Mouse (Mus musculus) T-cell, adult 2 months (primary cell): ENCODE data around the gene Vkorc1.
"Not testable (repeated sequence)": the region's sequence is repeated elsewhere in the genome, so short reads cannot be mapped to it uniquely, and the experiment has no call there.

Experiments
- DNase-seq: peaks from one replicate; pipeline ENCODE4 v3.0.0; 2022; ENCODE audit warnings: low spot score

The Vkorc1 gene

DNA sequence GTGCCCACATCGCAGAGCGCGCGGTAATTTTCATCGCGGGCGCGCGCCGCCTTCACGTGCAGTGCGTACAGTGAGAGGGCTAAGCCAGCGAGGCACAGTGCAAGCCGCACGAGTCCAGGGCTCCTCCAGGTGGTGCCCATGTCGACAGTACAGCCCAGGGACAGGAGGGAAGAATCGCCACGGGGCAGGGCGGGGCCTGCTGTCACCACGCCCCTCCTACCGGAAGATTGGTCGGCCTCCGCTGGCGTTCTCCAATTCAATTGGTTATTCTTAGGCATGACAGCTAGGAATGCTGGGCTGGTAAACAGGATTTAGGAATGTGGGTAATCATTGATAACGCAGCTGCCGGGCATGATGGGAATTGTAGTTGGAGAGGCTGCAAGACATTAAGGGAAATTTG lies at the start of gene Vkorc1, which contains the start of gene Gm21974:
Vkorc1 (minus strand) TSS at position 176 of the 400 bp plus-strand sequence.
Gm21974 (minus strand) TSS at position 13 of the 400 bp plus-strand sequence.
- peak; percentile 87 for DNase-seq

- no peak for DNase-seq
Measured at GRCm38 (mm10) chr7:127944614-127945013, 49.2 kb upstream of the Vkorc1 start.

DNA sequence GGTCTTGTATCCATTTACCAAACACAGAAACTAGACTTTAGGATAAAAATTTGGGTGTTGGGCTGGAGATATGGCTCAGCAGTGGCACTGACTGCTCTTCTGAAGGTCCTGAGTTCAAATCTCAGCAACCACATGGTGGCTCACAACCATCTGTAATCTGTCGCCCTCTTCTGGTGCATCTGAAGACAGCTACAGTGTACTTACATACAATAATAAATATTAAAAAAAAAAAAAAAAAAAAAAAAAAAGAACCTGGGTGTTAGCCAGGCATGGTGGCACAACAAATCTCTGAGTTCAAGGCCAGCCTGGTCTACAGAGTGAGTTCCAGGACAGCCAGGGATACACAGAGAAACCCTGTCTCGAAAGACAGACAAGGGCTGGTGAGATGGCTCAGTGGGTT lies 46.7 kb upstream of the Vkorc1 start:
- DNase-seq, result not testable (repeated sequence)

GRCm38 (mm10) chr7:127936216-127936884 lies 40.9 kb upstream of the Vkorc1 start:
- no peak for DNase-seq

DNA sequence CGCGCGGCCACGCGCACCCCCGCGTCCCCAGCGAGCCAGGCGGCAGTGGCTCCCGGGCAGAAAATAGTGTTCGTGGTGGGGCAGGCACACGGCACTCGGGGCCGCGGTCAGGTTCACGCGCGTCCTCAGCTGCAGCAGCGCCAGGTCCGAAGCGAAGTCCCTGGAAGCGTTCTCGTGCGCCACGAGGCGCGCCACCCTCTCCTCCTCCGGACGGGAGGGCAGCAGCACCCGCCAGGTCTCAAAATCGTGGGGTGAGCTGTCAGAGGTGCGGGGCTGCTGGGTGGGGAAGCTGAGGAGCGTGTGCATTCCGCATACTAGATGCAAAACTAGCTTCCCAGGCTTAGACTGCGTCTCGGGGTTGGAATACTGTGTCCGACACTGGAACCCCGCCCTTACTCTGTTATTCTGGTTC lies 40.3 kb upstream of the Vkorc1 start:
- DNase-seq, result no peak

DNA sequence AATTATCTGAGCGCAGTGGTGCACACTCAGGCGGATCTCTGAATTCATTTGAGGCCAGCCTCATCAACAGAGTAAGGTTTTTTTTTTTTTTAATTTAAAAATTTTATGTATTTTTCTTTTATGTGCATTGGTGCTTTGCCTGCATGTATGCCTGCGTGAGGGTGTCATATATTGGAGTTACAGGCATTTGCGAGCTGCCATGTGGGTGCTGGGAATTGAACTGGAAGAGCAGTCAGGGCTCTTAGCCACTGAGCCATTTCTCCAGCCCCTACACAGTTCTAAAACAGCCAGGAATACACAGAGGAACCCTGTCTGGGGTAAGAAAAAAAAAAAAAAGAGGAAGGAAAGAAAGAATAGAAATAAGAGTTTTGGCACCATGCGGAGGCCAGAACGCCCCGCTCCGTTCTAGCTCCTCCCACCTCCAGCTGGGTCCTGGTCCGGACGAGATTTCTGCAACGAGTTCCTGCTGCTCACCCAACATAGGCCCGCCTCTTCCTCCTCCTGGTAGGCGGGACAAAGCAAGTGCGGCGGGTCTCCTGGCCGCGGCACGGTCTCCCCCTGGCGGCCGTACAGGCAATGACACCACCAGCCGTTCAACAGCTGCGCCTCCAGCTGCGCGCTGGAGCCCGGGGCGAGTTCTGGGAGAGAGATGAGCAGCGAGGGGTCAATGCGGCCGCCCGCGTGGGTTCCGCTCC lies 39.8 kb upstream of the Vkorc1 start:
- DNase-seq, result peak; percentile 95

GRCm38 (mm10) chr7:127934075-127934474 lies 38.7 kb upstream of the Vkorc1 start:
- no peak for DNase-seq

DNA sequence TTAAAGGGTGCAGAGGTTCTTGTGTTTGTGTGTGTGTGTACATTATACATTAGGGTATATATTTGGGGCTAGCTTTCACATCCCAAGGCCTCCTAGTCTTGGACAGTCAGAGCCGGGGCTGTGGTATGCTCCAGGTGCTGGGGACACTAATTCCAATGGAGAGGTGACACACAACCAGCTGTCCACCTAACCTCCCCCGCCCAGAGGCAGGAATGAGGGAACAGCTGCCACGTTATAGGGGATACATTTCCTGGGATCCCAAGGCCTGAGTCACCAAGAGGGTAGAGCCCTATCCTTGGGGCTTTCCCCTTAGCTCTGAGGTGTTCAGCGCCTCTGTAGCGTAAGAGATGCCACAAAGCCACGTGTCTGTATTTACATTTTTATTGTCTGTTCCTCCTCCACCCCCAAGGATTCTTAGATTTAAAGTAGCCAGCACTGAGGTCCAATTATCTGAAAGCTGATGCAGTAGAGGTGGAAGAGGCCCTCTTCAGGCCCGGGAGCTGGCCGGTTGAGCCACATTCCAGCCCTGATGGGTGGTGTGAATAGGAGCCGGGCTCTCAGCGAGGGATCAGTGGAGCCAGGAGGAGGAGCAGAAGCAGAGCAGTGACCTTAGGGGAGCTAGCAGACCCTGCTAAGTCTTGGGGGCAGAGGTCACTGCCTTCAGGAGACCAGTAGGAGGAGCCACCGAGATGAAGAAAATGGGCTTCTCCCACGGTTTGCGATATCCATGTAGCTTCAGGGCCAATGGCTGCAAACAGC lies 37.0 kb upstream of the Vkorc1 start:
- DNase-seq, result no peak

DNA sequence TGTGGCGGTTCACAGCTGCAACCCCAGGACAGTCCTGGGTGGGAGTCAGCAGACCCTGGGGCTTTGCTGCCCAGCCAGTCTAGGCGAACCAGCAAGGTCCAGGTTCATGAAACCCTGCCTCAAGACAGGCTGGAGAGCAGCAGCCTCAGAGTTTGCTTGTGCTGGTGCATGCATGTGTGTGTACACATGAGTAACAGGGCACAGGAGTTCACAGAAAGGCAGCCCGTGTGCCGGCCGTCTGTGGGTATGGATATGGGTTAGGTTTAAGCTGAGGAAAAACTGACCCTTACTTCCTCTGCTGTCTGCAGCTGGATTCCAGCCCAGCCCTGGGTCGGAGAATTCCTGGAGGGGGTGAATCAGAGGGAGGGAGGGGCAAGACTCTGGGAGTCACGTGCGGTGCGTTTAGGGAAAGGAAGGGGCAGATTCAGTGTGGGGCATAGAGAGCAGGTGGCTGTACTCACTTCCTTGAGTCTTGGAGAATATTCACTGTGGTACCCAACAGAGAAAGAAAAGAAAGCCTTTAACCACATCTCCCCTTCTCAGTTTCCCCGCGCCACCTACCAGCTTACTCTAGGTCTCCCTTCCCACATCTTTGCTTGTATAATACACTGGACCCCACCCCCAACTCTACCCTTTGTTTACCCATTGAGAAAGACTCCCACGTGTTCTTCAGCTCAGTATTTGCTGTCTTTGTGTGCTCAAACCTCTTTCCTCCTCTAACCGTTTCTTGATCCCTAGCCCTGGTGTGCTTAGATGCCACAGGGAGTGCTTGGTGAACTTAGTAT lies 36.1 kb upstream of the Vkorc1 start:
- DNase-seq, result no peak

GRCm38 (mm10) chr7:127930636-127931035 lies 35.2 kb upstream of the Vkorc1 start:
- no peak for DNase-seq

GRCm38 (mm10) chr7:127929923-127930322 lies 34.5 kb upstream of the Vkorc1 start, which contains the start of gene Prss8:
TSS of gene Prss8 (minus strand) at chr7:127930104.
- no peak for DNase-seq

- no peak for DNase-seq
Measured at GRCm38 (mm10) chr7:127928596-127928995, 33.2 kb upstream of the Vkorc1 start.

DNA sequence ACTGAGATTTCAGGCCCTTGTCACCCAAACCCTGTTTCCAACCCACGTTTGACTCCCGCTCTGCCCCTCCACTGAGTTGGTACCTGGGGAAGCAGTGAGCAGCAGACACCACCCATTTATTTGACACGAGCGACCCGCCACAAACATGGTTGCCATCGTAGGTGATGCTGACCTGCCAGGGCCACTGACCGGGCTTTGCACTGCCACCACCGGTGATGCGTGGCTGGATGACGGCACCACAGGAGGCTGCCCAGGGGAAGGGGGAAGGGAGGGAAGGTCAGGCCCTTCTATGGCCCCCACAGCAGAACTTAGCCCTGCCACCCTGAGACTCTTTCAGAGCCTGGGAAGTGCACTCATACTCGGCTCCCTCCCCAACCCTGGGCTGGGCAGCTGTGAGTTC lies 32.3 kb upstream of the Vkorc1 start:
- no peak for DNase-seq

DNA sequence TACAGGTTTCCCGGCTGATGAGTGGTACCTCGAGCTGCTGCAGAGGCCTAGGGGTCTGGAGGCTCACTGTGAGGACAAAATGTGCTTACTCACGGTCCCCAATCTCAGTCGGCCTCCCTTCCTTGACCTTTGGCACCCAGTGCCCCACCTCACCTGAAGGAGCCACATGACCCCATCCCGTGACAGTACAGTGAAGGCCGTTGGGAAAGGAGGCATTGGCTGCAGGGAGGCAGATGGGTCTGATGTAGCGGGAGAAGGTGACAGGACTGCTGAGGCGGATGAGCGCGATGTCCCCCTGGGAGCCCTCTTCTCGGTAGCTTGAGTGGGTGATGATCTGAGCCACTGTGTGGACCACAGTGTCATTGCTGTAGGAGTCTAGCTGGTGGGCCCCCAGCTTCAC lies 31.4 kb upstream of the Vkorc1 start:
- DNase-seq, result no peak

DNA sequence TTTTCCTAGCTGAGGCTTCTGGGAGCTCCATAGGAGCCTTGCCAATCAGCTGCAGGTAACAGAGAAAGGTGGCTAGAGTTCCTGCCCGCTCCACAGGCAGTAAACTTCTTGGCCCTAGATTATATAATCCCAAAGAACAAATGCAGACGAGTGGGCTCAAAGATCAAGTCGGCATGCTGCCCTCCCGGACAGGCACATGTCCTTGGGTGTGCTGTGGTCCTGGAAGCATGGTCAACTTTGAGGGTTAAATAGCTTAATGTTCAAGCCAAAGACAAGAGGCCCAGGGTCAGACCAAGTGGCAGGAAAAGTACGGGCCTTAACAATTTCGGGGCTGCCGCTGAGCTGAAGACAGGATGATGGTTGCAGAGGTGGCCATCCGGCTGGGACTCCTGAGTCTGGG lies 30.6 kb upstream of the Vkorc1 start:
- DNase-seq, result no peak

DNA sequence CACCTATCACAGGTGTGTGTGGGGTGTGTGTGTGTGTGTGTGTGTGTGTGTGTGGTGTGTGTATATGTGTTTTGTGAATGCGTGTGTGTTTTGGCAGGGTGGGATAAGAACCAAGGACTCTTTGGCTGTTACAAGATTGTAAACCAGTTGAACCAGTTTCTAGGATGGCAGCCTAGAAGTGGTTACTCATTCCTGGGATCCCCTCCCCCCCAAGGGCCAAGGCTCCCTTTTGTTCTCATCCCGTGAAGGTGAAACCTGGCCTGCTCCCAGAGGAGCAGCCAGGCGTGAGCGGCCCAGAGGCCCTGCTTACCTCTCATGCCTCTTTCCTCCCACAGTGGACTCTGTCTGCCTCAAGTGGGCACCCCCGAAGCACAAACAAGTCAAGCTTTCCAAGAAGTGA lies 29.8 kb upstream of the Vkorc1 start:
- no peak for DNase-seq

DNA sequence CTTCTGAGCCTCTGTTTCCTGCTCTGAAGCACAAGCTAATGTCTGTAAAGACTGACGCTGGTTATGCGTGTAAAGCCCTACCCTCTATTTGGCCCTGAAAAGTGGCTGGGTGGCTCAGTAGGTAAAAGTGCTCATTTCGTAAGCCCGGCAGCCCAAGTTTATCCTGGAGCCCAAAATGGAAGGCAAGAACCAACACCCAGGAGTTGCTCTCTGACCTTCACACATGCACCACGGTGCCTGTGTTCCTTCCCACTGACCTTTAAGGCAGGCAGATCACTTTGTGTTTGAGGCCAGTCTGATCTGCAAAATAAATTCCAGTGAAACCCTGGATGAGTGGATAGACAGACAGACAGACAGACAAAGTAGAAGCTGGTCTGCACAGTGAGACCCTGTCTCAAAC lies 28.3 kb upstream of the Vkorc1 start:
- DNase-seq, result no peak

GRCm38 (mm10) chr7:127922451-127923275 lies 27.2 kb upstream of the Vkorc1 start:
- DNase-seq, result peak; percentile 52

GRCm38 (mm10) chr7:127921516-127921915 lies 26.1 kb upstream of the Vkorc1 start:
- DNase-seq, result no peak

GRCm38 (mm10) chr7:127919290-127919689 lies 23.9 kb upstream of the Vkorc1 start:
- no peak for DNase-seq

- peak; percentile 65 for DNase-seq
Measured at GRCm38 (mm10) chr7:127918203-127918602, 22.8 kb upstream of the Vkorc1 start.
